Comparison of ENCODE assay signal across 8 mouse cellular contexts in genomic region chr5:110176362-110177020, GRCm38 (mm10). TPM values are rescaled to one million over a fixed set of nuclear protein-coding genes. Genes with fewer than 3 reads are reported as not detected.
DNase-seq lines count a peak whose midpoint lies in the region; ATAC-seq and TF ChIP-seq lines count a peak whose summit lies in the region.

Golga3 (plus strand) TSS chr5:110176701.

- H3K9ac ChIP-seq in ES-E14 (ENCODE audit: insufficient read depth, low read depth, low read length, poor library complexity, severe bottlenecking), result peak within 1 kb of the TSS; percentile 93
- peak within 1 kb of the TSS; percentile 87 for H3K9ac ChIP-seq in forebrain, embryonic 15.5 days (replicated peaks)

- no peak for TF ChIP-seq CTCF in lung, adult 2 months (IDR thresholded peaks at IDR 0.05; ENCODE audit: insufficient read depth, low read length)

- no peaks in the 10 kb centered on the region; the same call in 1 of the 2 replicates for H3K36me3 ChIP-seq in ES-E14 (ENCODE audit: control insufficient read depth, insufficient read depth, low read length, poor library complexity, severe bottlenecking)
- peaks cover 7% of the 10 kb centered on the region for H3K36me3 ChIP-seq in forebrain, embryonic 15.5 days

- peak within 1 kb of the TSS; percentile 42 for H3K27ac ChIP-seq in ES-E14 (ENCODE audit: insufficient read depth, low read depth, low read length, poor library complexity, severe bottlenecking)
- peak within 1 kb of the TSS; percentile 70 for H3K27ac ChIP-seq in forebrain, embryonic 15.5 days (replicated peaks)

- H3K27me3 ChIP-seq in forebrain, embryonic 15.5 days, result no peaks in the 10 kb centered on the region

- DNase-seq in ES-E14 (ENCODE audit: low read depth, low spot score), result peak; percentile 84
- DNase-seq in cerebellum, adult 11-12 months, result peak; percentile 93
- DNase-seq in heart, postnatal 25 days (ENCODE audit: low spot score), result peak; percentile 86
- peak; percentile 84 to 96 for DNase-seq in layer of hippocampus, adult 18-20 months (ENCODE audit: low spot score in 2 of 2)
- peak; percentile 87 for DNase-seq in lung, adult 2 months
- DNase-seq in thymus, adult 18-20 months, result peak; percentile 86 to 89

- H3K4me3 ChIP-seq in ES-E14 (ENCODE audit: insufficient read depth in 1 of 2, low read depth in 1 of 2, low read length in 2 of 2, poor library complexity in 1 of 2, severe bottlenecking in 1 of 2), result peak within 1 kb of the TSS; percentile 95 to 97
- H3K4me3 ChIP-seq in forebrain, embryonic 15.5 days, result peak within 1 kb of the TSS; percentile 95
- peak within 1 kb of the TSS; percentile 84 for H3K4me3 ChIP-seq in lung, adult 2 months (replicated peaks; ENCODE audit: extremely low read depth, low read depth, low read length)

- in situ Hi-C loops in ES-E14 (cut with MboI; ENCODE audit: low sequenced_read_pairs in 2 of 2, unreplicated experiment in 2 of 2), result no loop called here

- ATAC-seq in forebrain, embryonic 15.5 days (replicated peaks), result peak; percentile 99
- ATAC-seq in neutrophil, adult 5-6 weeks (ENCODE audit: extremely low read depth, insufficient number of reproducible peaks, low FRiP score, poor library complexity, severe bottlenecking), result peak; percentile 94

- peak within 1 kb of the TSS; percentile 73 for H3K4me2 ChIP-seq in forebrain, embryonic 15.5 days (replicated peaks)

- intact Hi-C loops in heart, postnatal 25 days (cut with DNase I), result loop anchor here (5.0 kb wide), 3 partner anchors 39 to 91 kb away; partner anchors contain the start of genes Chfr and Pgam5

- peak; percentile 68; the same call in 1 of the 2 replicates for TF ChIP-seq POLR2A in lung, adult 2 months (IDR thresholded peaks at IDR 0.05; ENCODE audit: borderline replicate concordance, extremely low read depth, low read depth, low read length)

- WGBS in forebrain, embryonic 15.5 days, result under 1% methylated on average over 41 of the region's 41 CpGs
- under 1% methylated on average over 41 of the region's 41 CpGs for WGBS in lung, adult 2 months

- H3K9me3 ChIP-seq in ES-E14 (ENCODE audit: control insufficient read depth, insufficient read depth, low read depth, low read length), result no peaks in the 10 kb centered on the region
- no peaks in the 10 kb centered on the region for H3K9me3 ChIP-seq in forebrain, embryonic 15.5 days

- peaks cover 2 to 8% of the 10 kb centered on the region in 2 experiments; a peak in 2 of 4 replicates for H3K4me1 ChIP-seq in ES-E14 (ENCODE audit: control insufficient read depth in 2 of 2, insufficient read depth in 2 of 2, low read length in 2 of 2, poor library complexity in 1 of 2)
- peaks cover 23% of the 10 kb centered on the region for H3K4me1 ChIP-seq in forebrain, embryonic 15.5 days
- H3K4me1 ChIP-seq in lung, adult 2 months (ENCODE audit: control insufficient read depth, insufficient read depth, low read length), result peaks cover 4% of the 10 kb centered on the region; the same call in 1 of the 2 replicates

TF ChIP-seq in ES-E14, 5 proteins besides CTCF, POLR2A, EP300 and RAD21:
- TF ChIP-seq CHD2 (IDR thresholded peaks at IDR 0.05; ENCODE audit: low read depth, low read length) (no peak), ZNF384 (IDR thresholded peaks at IDR 0.05; ENCODE audit: low read depth, low read length) (peak; percentile 99), MAFK (IDR thresholded peaks at IDR 0.05; ENCODE audit: insufficient read depth, low read depth, low read length) (no peak), HCFC1 (IDR thresholded peaks at IDR 0.05; ENCODE audit: borderline replicate concordance, insufficient read depth, low read length) (peak; percentile 82), ZC3H11A (IDR thresholded peaks at IDR 0.05; ENCODE audit: borderline replicate concordance, low read depth, low read length) (no peak)

RNA-seq across cellular contexts. Expression of gene Golga3, which starts in this region (rescaled TPM):
- 20.8 and 24.3 TPM in 2 replicates for total RNA-seq in ES-E14 (2012; rRNA removed)
- polyA plus RNA-seq in forebrain, embryonic 15.5 days (2015; fragmentation: Nextera tagmentation; extraction: Ambion mirVana), result 21.6 and 21.7 TPM in 2 replicates
- 10 to 100 TPM; 46.2 to 47.0 TPM for total RNA-seq in heart, postnatal 25 days (2021)
- 10 to 100 TPM; 47.9 to 49.6 TPM for total RNA-seq in layer of hippocampus, adult 18-20 months (2021)
- polyA plus RNA-seq in lung, adult 2 months (2012; rRNA removed), result 8.6 and 11.1 TPM in 2 replicates
- total RNA-seq in neutrophil, adult 5-6 weeks (2017), result 40.0 and 46.7 TPM in 2 replicates

Comparison
In these comparisons a context has a peak if more than half of its experiments do, and no peak if none do; other contexts are left out.
1. Peak in every context shown above with its lines: DNase-seq, ATAC-seq, H3K4me3 ChIP-seq and H3K27ac ChIP-seq.